Mouse (Mus musculus) heart, adult 2 months (tissue): ENCODE data around the gene Ttc27. TPM values are rescaled to one million over a fixed set of nuclear protein-coding genes. Genes with fewer than 3 reads are reported as not detected.

Source experiments
- DNase-seq, 2 experiments: peaks; one replicate each; pipeline ENCODE4 v3.0.0; 2021
- H3K27ac ChIP-seq: fragments of 200-600 bp; 2 replicates; pipeline ENCODE4 v1.8.1; 2022
- H3K27me3 ChIP-seq: fragments of 200-500 bp; 2 replicates; pipeline ENCODE4 v1.6.1; 2012; ENCODE audit warnings: mild to moderate bottlenecking, low read length, inconsistent platforms, mixed read lengths; ENCODE audit not compliant: control insufficient read depth, insufficient read depth
- H3K36me3 ChIP-seq: fragments of 200-500 bp; 2 replicates; pipeline ENCODE4 v1.6.1; 2012; ENCODE audit warnings: low read length, inconsistent platforms; ENCODE audit not compliant: control insufficient read depth, insufficient read depth
- H3K4me1 ChIP-seq: fragments of 200-500 bp; 2 replicates; pipeline ENCODE4 v1.6.1; 2011; ENCODE audit warnings: low read length; ENCODE audit not compliant: control insufficient read depth, insufficient read depth
- H3K4me3 ChIP-seq: fragments of 200-600 bp; 2 replicates; pipeline ENCODE4 v1.8.1; 2022
- H3K79me2 ChIP-seq: fragments of 200-500 bp; replicated peaks from 2 replicates; pipeline ENCODE4 v1.6.1; 2012; ENCODE audit warnings: mild to moderate bottlenecking, inconsistent platforms, low read length, moderate library complexity, mixed read lengths; ENCODE audit not compliant: control insufficient read depth, insufficient read depth
- H3K9ac ChIP-seq: fragments of 200-500 bp; 2 replicates; pipeline ENCODE4 v1.6.1; 2012; ENCODE audit warnings: low read depth, mild to moderate bottlenecking, control low read depth, inconsistent platforms, low read length, mixed read lengths
- CTCF ChIP-seq: fragments of 200-600 bp; IDR thresholded peaks from 2 replicates; pipeline ENCODE4 v1.8.1; 2022; ENCODE audit warnings: antibody characterized with exemption, mild to moderate bottlenecking, moderate library complexity
- EP300 ChIP-seq: fragments of 200-500 bp; IDR thresholded peaks from 2 replicates; pipeline ENCODE4 v1.6.1; 2011; ENCODE audit warnings: low read depth, low read length, control low read depth; ENCODE audit not compliant: insufficient read depth
- POLR2A ChIP-seq: fragments of 200-500 bp; IDR thresholded peaks from 2 replicates; pipeline ENCODE4 v1.6.1; 2011; ENCODE audit warnings: mild to moderate bottlenecking, low read depth, low read length, control low read depth; ENCODE audit not compliant: insufficient read depth
- WGBS: fragments of 180-500 bp; shearing (Covaris S2); methylation state at CpG from one replicate; pipeline ENCODE4 v1.1.7; 2018; 5-methylcytosine and 5-hydroxymethylcytosine counted together
- intact Hi-C: fragments of 180-260 bp; cut with DNase I; formaldehyde crosslinking; loops from one replicate; pipeline ENCODE4 v1.15.1; 2025
- polyA plus RNA-seq: library from polyadenylated mRNA; depleted of rRNA; stranded (reverse); fragments of >200 nt; gene quantifications from 2 replicates; pipeline ENCODE4 v1.2.3, GENCODE M21; 2012
- total RNA-seq, 2 experiments: library from RNA; stranded (reverse); gene quantifications; 2 replicates each; pipeline ENCODE4 v1.2.3; 2021

The Ttc27 gene
- total and polyA plus RNA-seq, 3 experiments: 3.5 to 16.0 (median 13.3) TPM

DNA sequence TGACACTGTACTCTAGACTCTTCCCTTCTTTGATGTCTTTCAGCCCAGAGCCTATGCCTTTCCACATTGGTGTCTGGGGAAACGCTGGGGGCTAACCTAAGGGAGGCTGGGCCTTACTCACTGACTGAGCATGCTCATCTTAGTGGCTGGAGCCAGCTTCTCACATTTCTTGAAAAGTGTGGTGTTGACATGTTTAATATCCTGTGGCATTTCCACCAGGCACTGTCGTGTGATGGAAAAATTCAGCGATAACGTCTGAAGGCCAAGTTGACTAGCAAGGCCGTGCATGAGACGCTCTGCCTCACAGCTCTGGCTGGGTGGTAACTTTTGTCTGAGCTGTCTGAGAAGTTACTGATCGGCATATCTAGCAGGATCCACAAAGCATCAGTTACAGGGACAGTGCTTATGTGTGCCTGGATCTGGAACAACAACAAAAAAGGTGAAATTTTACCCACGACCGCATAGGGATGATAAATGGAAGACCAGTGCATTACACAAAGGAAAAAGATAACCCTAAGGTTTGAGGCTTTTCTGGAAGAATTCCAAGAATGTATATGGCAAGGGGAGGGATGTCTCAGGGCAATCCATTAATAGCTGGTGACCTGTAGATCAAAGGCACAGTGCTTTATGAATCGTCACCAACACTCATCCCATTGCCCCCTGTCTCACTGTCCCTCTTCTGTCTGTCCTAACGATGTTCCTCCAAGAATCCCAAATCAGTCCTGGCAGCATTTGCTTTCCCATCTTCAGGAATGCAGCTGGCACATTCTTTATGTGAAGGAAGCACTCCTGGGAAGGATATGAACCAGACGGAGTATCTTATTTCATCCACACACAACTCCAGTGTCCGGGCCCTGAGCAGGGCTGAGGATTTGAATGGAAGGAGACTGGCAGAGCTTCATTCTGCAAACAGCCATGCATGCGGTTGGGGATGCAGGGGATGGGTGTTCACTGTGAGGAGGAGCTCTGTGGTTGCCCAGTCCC is 152.9 kb downstream of the Ttc27 start:
- no peak overlapping the region for H3K4me3 ChIP-seq
- no peak for TF ChIP-seq CTCF
- TF ChIP-seq POLR2A: no peak
- no peak for TF ChIP-seq EP300
- WGBS: 65% methylated on average over 14 of the region's 14 CpGs
- no peaks in the 10 kb centered on the region for H3K36me3 ChIP-seq
- no peak for DNase-seq
- no peak overlapping the region for H3K9ac ChIP-seq
- H3K27ac ChIP-seq: no peak overlapping the region
- H3K27me3 ChIP-seq: no peaks in the 10 kb centered on the region
- intact Hi-C loops: no loop called here
- peaks cover 12% of the 10 kb centered on the region for H3K4me1 ChIP-seq
- H3K79me2 ChIP-seq: no peaks in the 10 kb centered on the region

GRCm38 (mm10) chr17:74872567-74872966 is 155.0 kb downstream of the Ttc27 start:
- no peak overlapping the region for H3K9ac ChIP-seq

GRCm38 (mm10) chr17:74873756-74874155 is 156.2 kb downstream of the Ttc27 start:
- intact Hi-C loops: no loop called here
- Histone ChIP-seq H3K4me1 (peaks cover 2% of the 10 kb centered on the region; the same call in 1 of the 2 replicates), H3K27me3 (no peaks in the 10 kb centered on the region), H3K36me3 (no peaks in the 10 kb centered on the region), H3K79me2 (no peaks in the 10 kb centered on the region), H3K4me3 (no peak overlapping the region), H3K9ac (no peak overlapping the region), H3K27ac (no peak overlapping the region)
- no peak for DNase-seq
- no peak for TF ChIP-seq CTCF
- TF ChIP-seq POLR2A: no peak
- no peak for TF ChIP-seq EP300
- 78% methylated on average over 1 of the region's 1 CpGs for WGBS

More at GRCm38 (mm10) chr17:74872567-74872966, 155.0 kb downstream of the Ttc27 start:
- Histone ChIP-seq H3K36me3 (no peaks in the 10 kb centered on the region), H3K27ac (no peak overlapping the region), H3K27me3 (no peaks in the 10 kb centered on the region), H3K4me3 (no peak overlapping the region), H3K79me2 (no peaks in the 10 kb centered on the region), H3K4me1 (peaks cover 3% of the 10 kb centered on the region)
- DNase-seq: no peak
- WGBS: 83% methylated on average over 9 of the region's 9 CpGs
- intact Hi-C loops: no loop called here
- no peak for TF ChIP-seq POLR2A

- peak; percentile 15 to 25 for DNase-seq
- Histone ChIP-seq H3K79me2 (no peaks in the 10 kb centered on the region), H3K9ac (no peak overlapping the region), H3K4me1 (peaks cover 4% of the 10 kb centered on the region; the same call in 1 of the 2 replicates), H3K27me3 (no peaks in the 10 kb centered on the region), H3K27ac (no peak overlapping the region), H3K36me3 (no peaks in the 10 kb centered on the region), H3K4me3 (no peak overlapping the region)
- WGBS: 70% methylated on average over 5 of the region's 5 CpGs
- no peak for TF ChIP-seq CTCF
- TF ChIP-seq EP300: 0 out of 2 replicates have a peak, but pooled peaks have one; percentile 6
- intact Hi-C loops: loop anchor here (5.0 kb wide), 1 partner anchor 33 kb away; no protein-coding TSS in a partner anchor
These were observed 158.2 kb downstream of the Ttc27 start for GRCm38 (mm10) chr17:74875740-74876139.

DNA sequence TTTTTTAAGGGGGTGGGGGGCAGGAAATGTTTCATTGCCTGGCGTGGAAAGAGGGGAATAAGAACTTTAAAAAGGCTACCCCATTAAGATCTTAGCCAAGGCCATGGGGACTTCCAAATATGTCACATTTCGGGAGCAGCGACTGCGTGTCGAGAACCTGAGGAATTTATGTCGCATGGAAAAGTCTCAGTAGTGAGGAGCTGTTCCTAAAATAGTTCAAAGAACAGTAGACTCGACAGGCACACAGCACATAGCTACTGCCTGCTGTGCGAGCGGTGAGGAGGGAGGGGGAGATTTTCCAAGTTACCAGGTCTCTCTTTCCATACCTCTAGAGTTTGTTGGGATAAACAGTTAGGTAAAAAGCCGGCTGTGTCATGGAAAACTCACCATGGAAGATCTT is 159.4 kb downstream of the Ttc27 start:
- Histone ChIP-seq H3K36me3 (no peaks in the 10 kb centered on the region), H3K4me1 (peaks cover 4% of the 10 kb centered on the region; the same call in 1 of the 2 replicates), H3K4me3 (no peak overlapping the region), H3K9ac (no peak overlapping the region), H3K27me3 (no peaks in the 10 kb centered on the region), H3K79me2 (no peaks in the 10 kb centered on the region), H3K27ac (no peak overlapping the region)
- no peak for TF ChIP-seq POLR2A
- TF ChIP-seq EP300: no peak
- no peak for TF ChIP-seq CTCF
- intact Hi-C loops: loop anchor here (5.0 kb wide), 1 partner anchor 35 kb away; no protein-coding TSS in a partner anchor
- peak in 1 of 2 experiments; percentile 14 for DNase-seq
- WGBS: 58% methylated on average over 10 of the region's 10 CpGs

GRCm38 (mm10) chr17:74879768-74880167 is 162.2 kb downstream of the Ttc27 start:
- peaks cover 4% of the 10 kb centered on the region; the same call in 1 of the 2 replicates for H3K4me1 ChIP-seq
- no peak for TF ChIP-seq POLR2A
- no peak for TF ChIP-seq EP300
- TF ChIP-seq CTCF: no peak
- peak in 1 of 2 experiments; percentile 8 for DNase-seq
- intact Hi-C loops: loop anchor here (5.0 kb wide), 1 partner anchor 37 kb away; no protein-coding TSS in a partner anchor
- no peak overlapping the region for H3K27ac ChIP-seq
- H3K27me3 ChIP-seq: no peaks in the 10 kb centered on the region
- WGBS: 60% methylated on average over 7 of the region's 7 CpGs
- H3K79me2 ChIP-seq: no peaks in the 10 kb centered on the region
- H3K36me3 ChIP-seq: no peaks in the 10 kb centered on the region
- no peak overlapping the region for H3K4me3 ChIP-seq
- H3K9ac ChIP-seq: no peak overlapping the region
